Mouse (Mus musculus) inflammation-experienced regulatory T-cells, adult 16 weeks (primary cell): ENCODE measurements around the gene Spaar. TPM values are rescaled to one million over a fixed set of nuclear protein-coding genes. Genes with fewer than 3 reads are reported as not detected.

Experiments used
- polyA plus RNA-seq: library from polyadenylated mRNA; unstranded; fragments of 100-300 nt; shearing (Covaris generic); gene quantifications from one replicate; pipeline ENCODE4 v1.2.1, GENCODE M21; 2017

Spaar gene
- not detected for polyA plus RNA-seq

GRCm38 (mm10) chr4:43729794-43730550 lies at the start of gene Spaar:
Gene Spaar (plus strand): TSS chr4:43730034.

GRCm38 (mm10) chr4:43700707-43701106 lies 29.1 kb upstream of the Spaar start, which contains the start of gene Olfr70:
Gene Olfr70 (minus strand): TSS chr4:43700807.

GRCm38 (mm10) chr4:43709869-43710268 lies 20.0 kb upstream of the Spaar start, which contains the start of gene Olfr71:
Gene Olfr71 (minus strand): TSS chr4:43710255.

GRCm38 (mm10) chr4:43726995-43727394 lies 2.8 kb upstream of the Spaar start, which contains the start of gene Hrct1:
Gene Hrct1 (plus strand): TSS chr4:43727188.

GRCm38 (mm10) chr4:43770909-43771308 lies 41.1 kb downstream of the Spaar start, which contains the start of gene Olfr159:
Gene Olfr159 (minus strand): TSS chr4:43771009.

Other genes with a start within 250 kb of the Spaar start
- 156 TPM for gene Sit1, start 246.3 kb upstream of the Spaar start, polyA plus RNA-seq
- 96.1 TPM for gene Ccdc107, start 237.1 kb upstream of the Spaar start, polyA plus RNA-seq
- 6.2 TPM for gene Arhgef39, start 230.3 kb upstream of the Spaar start, polyA plus RNA-seq
- 1.0 TPM for gene Car9, start 223.1 kb upstream of the Spaar start, polyA plus RNA-seq
- gene Tpm2, start 206.3 kb upstream of the Spaar start, polyA plus RNA-seq: not detected
- gene Creb3, start 167.7 kb upstream of the Spaar start, polyA plus RNA-seq: 96.5 TPM
- 397 TPM for gene Tln1, start 167.3 kb upstream of the Spaar start, polyA plus RNA-seq
- 21.7 TPM for gene Rgp1, start 151.3 kb upstream of the Spaar start, polyA plus RNA-seq
- gene Gba2, start 151.2 kb upstream of the Spaar start, polyA plus RNA-seq: 35.9 TPM
- gene Msmp, start 145.5 kb upstream of the Spaar start, polyA plus RNA-seq: 3.5 TPM
- not detected for gene Npr2, start 98.1 kb upstream of the Spaar start, polyA plus RNA-seq
- gene Spag8, start 76.4 kb upstream of the Spaar start, polyA plus RNA-seq: 0.50 TPM
- 79.8 TPM for gene Hint2, start 73.6 kb upstream of the Spaar start, polyA plus RNA-seq
- gene Tmem8b, start 61.1 kb upstream of the Spaar start, polyA plus RNA-seq: 0.89 TPM
- 1.2 TPM for gene Fam221b, start 60.9 kb upstream of the Spaar start, polyA plus RNA-seq
- not detected for gene Olfr70, start 29.2 kb upstream of the Spaar start, polyA plus RNA-seq
- gene Olfr71, start 19.8 kb upstream of the Spaar start, polyA plus RNA-seq: not detected
- gene Hrct1, start 2.8 kb upstream of the Spaar start, polyA plus RNA-seq: not detected
- gene Olfr159, start 41.0 kb downstream of the Spaar start, polyA plus RNA-seq: not detected
- not detected for gene Olfr156, start 93.9 kb downstream of the Spaar start, polyA plus RNA-seq
- 0.10 TPM for gene Olfr157, start 110.2 kb downstream of the Spaar start, polyA plus RNA-seq
- gene Olfr155, start 121.5 kb downstream of the Spaar start, polyA plus RNA-seq: not detected
- gene Reck, start 145.5 kb downstream of the Spaar start, polyA plus RNA-seq: 4.0 TPM
- 232 TPM for gene Glipr2, start 227.4 kb downstream of the Spaar start, polyA plus RNA-seq